Mouse (Mus musculus) heart, adult 2 months (tissue): Measurements from ENCODE around the gene Slx4ip.

Experiments used
- CTCF ChIP-seq: fragments of 200-600 bp; IDR thresholded peaks from 2 replicates; pipeline ENCODE4 v1.8.1; 2022; ENCODE audit warnings: antibody characterized with exemption, mild to moderate bottlenecking, moderate library complexity
- EP300 ChIP-seq: fragments of 200-500 bp; IDR thresholded peaks from 2 replicates; pipeline ENCODE4 v1.6.1; 2011; ENCODE audit warnings: low read depth, low read length, control low read depth; ENCODE audit not compliant: insufficient read depth
- POLR2A ChIP-seq: fragments of 200-500 bp; IDR thresholded peaks from 2 replicates; pipeline ENCODE4 v1.6.1; 2011; ENCODE audit warnings: mild to moderate bottlenecking, low read depth, low read length, control low read depth; ENCODE audit not compliant: insufficient read depth

GRCm38 (mm10) chr2:136920257-136920993 is 29.4 kb downstream of the Slx4ip start:
- TF ChIP-seq CTCF (no peak), EP300 (no peak), POLR2A (no peak)
